Mouse (Mus musculus) stomach, embryonic 14.5 days (tissue): ENCODE measurements around the gene Parm1. TPM values are rescaled to one million over a fixed set of nuclear protein-coding genes. Genes with fewer than 3 reads are reported as not detected.

Experiments used
- ATAC-seq: fragments of 200-750 bp; cut with Nextera tagmentation; 2 replicates; pipeline ENCODE4 v1.8.0; 2017; ENCODE audit warnings: low read depth, moderate TSS enrichment; ENCODE audit not compliant: insufficient number of reproducible peaks, insufficient read depth, low FRiP score
- H3K27ac ChIP-seq: fragments of 300-500 bp; sonication (generic); 2 replicates; pipeline ENCODE4 v1.5.1; 2014; ENCODE audit warnings: mild to moderate bottlenecking, low read length, moderate library complexity, mixed read lengths
- H3K27me3 ChIP-seq: fragments of 300-500 bp; sonication (generic); 2 replicates; pipeline ENCODE4 v1.6.1; 2014; ENCODE audit warnings: low read length, control low read depth, mixed read lengths; ENCODE audit not compliant: control insufficient read depth, insufficient read depth
- H3K36me3 ChIP-seq: fragments of 300-500 bp; sonication (generic); 2 replicates; pipeline ENCODE4 v1.6.1; 2014; ENCODE audit warnings: mild to moderate bottlenecking, control low read depth, low read length, moderate library complexity, mixed read lengths; ENCODE audit not compliant: control insufficient read depth, insufficient read depth
- H3K4me1 ChIP-seq: fragments of 300-500 bp; sonication (generic); 2 replicates; pipeline ENCODE4 v1.6.1; 2014; ENCODE audit warnings: low read length, control low read depth, mixed read lengths; ENCODE audit not compliant: control insufficient read depth, insufficient read depth
- H3K4me2 ChIP-seq: fragments of 300-500 bp; sonication (generic); replicated peaks from 2 replicates; pipeline ENCODE4 v1.6.1; 2014; ENCODE audit warnings: low read depth, low read length, control low read depth
- H3K4me3 ChIP-seq: fragments of 300-500 bp; sonication (generic); 2 replicates; pipeline ENCODE4 v1.5.1; 2014; ENCODE audit warnings: low read depth, low read length, control low read depth
- H3K9ac ChIP-seq: fragments of 300-500 bp; sonication (generic); replicated peaks from 2 replicates; pipeline ENCODE4 v1.6.1; 2014; ENCODE audit warnings: low read depth, mild to moderate bottlenecking, control low read depth, low read length, moderate library complexity, mixed read lengths
- H3K9me3 ChIP-seq: fragments of 300-500 bp; sonication (generic); 2 replicates; pipeline ENCODE4 v1.6.1; 2016; ENCODE audit warnings: low read depth, low read length, control low read depth; ENCODE audit not compliant: control insufficient read depth
- WGBS: fragments of 180-500 bp; shearing (Covaris S2); extraction: QIAGEN DNeasy Blood & Tissue Kit; methylation state at CpG from one replicate; pipeline ENCODE4 v1.1.7; 2014; 5-methylcytosine and 5-hydroxymethylcytosine counted together
- polyA plus RNA-seq: library from polyadenylated mRNA; unstranded; fragments of >200 nt; fragmentation: Nextera tagmentation; extraction: Ambion mirVana; gene quantifications from 2 replicates; pipeline ENCODE4 v1.2.1, GENCODE M21; 2014

Parm1 gene
- polyA plus RNA-seq: 22.4 and 27.5 TPM in 2 replicates

GRCm38 (mm10) chr5:91517480-91518301 lies at the start of gene Parm1:
Gene Parm1 (plus strand): TSS chr5:91517615.
- Histone ChIP-seq H3K27ac (no peak within 1 kb of the TSS), H3K27me3 (no peaks in the 10 kb centered on the region), H3K4me3 (peak within 1 kb of the TSS; percentile 64), H3K9ac (peak within 1 kb of the TSS; percentile 46), H3K4me1 (peaks cover 15% of the 10 kb centered on the region), H3K9me3 (no peaks in the 10 kb centered on the region), H3K36me3 (no peaks in the 10 kb centered on the region), H3K4me2 (peak within 1 kb of the TSS; percentile 90)
- ATAC-seq: peak; percentile 97
- under 1% methylated on average over 48 of the region's 48 CpGs for whole genome bisulfite sequencing

GRCm38 (mm10) chr5:91475241-91475640 lies 42.2 kb upstream of the Parm1 start:
- H3K9ac ChIP-seq: no peak overlapping the region
- WGBS: 93% methylated on average over 7 of the region's 7 CpGs

GRCm38 (mm10) chr5:91476863-91477262 lies 40.6 kb upstream of the Parm1 start:
- ATAC-seq: no peak
- H3K9ac ChIP-seq: no peak overlapping the region
- H3K4me2 ChIP-seq: no peak overlapping the region
- H3K4me1 ChIP-seq: no peaks in the 10 kb centered on the region
- H3K9me3 ChIP-seq: no peaks in the 10 kb centered on the region
- H3K36me3 ChIP-seq: no peaks in the 10 kb centered on the region
- no peak overlapping the region for H3K27ac ChIP-seq
- no peaks in the 10 kb centered on the region for H3K27me3 ChIP-seq
- 82% methylated on average over 7 of the region's 7 CpGs for WGBS
- H3K4me3 ChIP-seq: no peak overlapping the region

More at GRCm38 (mm10) chr5:91475241-91475640, 42.2 kb upstream of the Parm1 start:
- no peak for ATAC-seq
- no peaks in the 10 kb centered on the region for H3K4me1 ChIP-seq
- H3K9me3 ChIP-seq: no peaks in the 10 kb centered on the region
- no peak overlapping the region for H3K27ac ChIP-seq
- no peak overlapping the region for H3K4me2 ChIP-seq
- no peak overlapping the region for H3K4me3 ChIP-seq
- H3K27me3 ChIP-seq: no peaks in the 10 kb centered on the region
- H3K36me3 ChIP-seq: no peaks in the 10 kb centered on the region

GRCm38 (mm10) chr5:91478673-91479072 lies 38.7 kb upstream of the Parm1 start:
- Histone ChIP-seq H3K27ac (no peak overlapping the region), H3K36me3 (no peaks in the 10 kb centered on the region), H3K4me3 (no peak overlapping the region), H3K27me3 (no peaks in the 10 kb centered on the region), H3K9ac (no peak overlapping the region), H3K4me2 (no peak overlapping the region), H3K9me3 (no peaks in the 10 kb centered on the region), H3K4me1 (no peaks in the 10 kb centered on the region)
- ATAC-seq: no peak
- 92% methylated on average over 4 of the region's 4 CpGs for WGBS

GRCm38 (mm10) chr5:91480129-91480528 lies 37.3 kb upstream of the Parm1 start:
- Histone ChIP-seq H3K9ac (no peak overlapping the region), H3K27ac (no peak overlapping the region), H3K4me3 (no peak overlapping the region), H3K36me3 (no peaks in the 10 kb centered on the region), H3K4me1 (no peaks in the 10 kb centered on the region), H3K9me3 (no peaks in the 10 kb centered on the region), H3K4me2 (no peak overlapping the region), H3K27me3 (no peaks in the 10 kb centered on the region)
- WGBS: 71% methylated on average over 1 of the region's 1 CpGs
- ATAC-seq: no peak

- no peaks in the 10 kb centered on the region for H3K36me3 ChIP-seq
- H3K4me2 ChIP-seq: no peak overlapping the region
- H3K9me3 ChIP-seq: no peaks in the 10 kb centered on the region
- 81% methylated on average over 1 of the region's 1 CpGs for WGBS
- ATAC-seq: no peak
- H3K27ac ChIP-seq: no peak overlapping the region
- H3K27me3 ChIP-seq: no peaks in the 10 kb centered on the region
- no peak overlapping the region for H3K9ac ChIP-seq
- H3K4me1 ChIP-seq: no peaks in the 10 kb centered on the region
- H3K4me3 ChIP-seq: no peak overlapping the region
These were observed 33.1 kb upstream of the Parm1 start for GRCm38 (mm10) chr5:91484324-91484723.

- ATAC-seq: no peak
- Histone ChIP-seq H3K27ac (no peak overlapping the region), H3K36me3 (no peaks in the 10 kb centered on the region), H3K4me1 (no peaks in the 10 kb centered on the region), H3K4me2 (no peak overlapping the region), H3K4me3 (no peak overlapping the region), H3K27me3 (no peaks in the 10 kb centered on the region), H3K9me3 (no peaks in the 10 kb centered on the region), H3K9ac (no peak overlapping the region)
- WGBS: 36% methylated on average over 5 of the region's 5 CpGs
These were observed 23.0 kb upstream of the Parm1 start for GRCm38 (mm10) chr5:91494456-91494855.

GRCm38 (mm10) chr5:91501361-91501760 lies 16.1 kb upstream of the Parm1 start:
- Histone ChIP-seq H3K4me1 (no peaks in the 10 kb centered on the region), H3K27me3 (no peaks in the 10 kb centered on the region), H3K27ac (no peak overlapping the region), H3K36me3 (no peaks in the 10 kb centered on the region), H3K4me2 (no peak overlapping the region), H3K9ac (no peak overlapping the region), H3K9me3 (no peaks in the 10 kb centered on the region), H3K4me3 (no peak overlapping the region)
- ATAC-seq: no peak
- 55% methylated on average over 1 of the region's 1 CpGs for WGBS

GRCm38 (mm10) chr5:91502366-91502765 lies 15.0 kb upstream of the Parm1 start:
- H3K9ac ChIP-seq: no peak overlapping the region
- ATAC-seq: no peak
- H3K27ac ChIP-seq: no peak overlapping the region
- no peaks in the 10 kb centered on the region for H3K4me1 ChIP-seq
- H3K9me3 ChIP-seq: no peaks in the 10 kb centered on the region
- no peak overlapping the region for H3K4me2 ChIP-seq
- no peaks in the 10 kb centered on the region for H3K27me3 ChIP-seq
- no peaks in the 10 kb centered on the region for H3K36me3 ChIP-seq
- H3K4me3 ChIP-seq: no peak overlapping the region
- WGBS: 92% methylated on average over 2 of the region's 2 CpGs
